In the genomic region with DNA sequence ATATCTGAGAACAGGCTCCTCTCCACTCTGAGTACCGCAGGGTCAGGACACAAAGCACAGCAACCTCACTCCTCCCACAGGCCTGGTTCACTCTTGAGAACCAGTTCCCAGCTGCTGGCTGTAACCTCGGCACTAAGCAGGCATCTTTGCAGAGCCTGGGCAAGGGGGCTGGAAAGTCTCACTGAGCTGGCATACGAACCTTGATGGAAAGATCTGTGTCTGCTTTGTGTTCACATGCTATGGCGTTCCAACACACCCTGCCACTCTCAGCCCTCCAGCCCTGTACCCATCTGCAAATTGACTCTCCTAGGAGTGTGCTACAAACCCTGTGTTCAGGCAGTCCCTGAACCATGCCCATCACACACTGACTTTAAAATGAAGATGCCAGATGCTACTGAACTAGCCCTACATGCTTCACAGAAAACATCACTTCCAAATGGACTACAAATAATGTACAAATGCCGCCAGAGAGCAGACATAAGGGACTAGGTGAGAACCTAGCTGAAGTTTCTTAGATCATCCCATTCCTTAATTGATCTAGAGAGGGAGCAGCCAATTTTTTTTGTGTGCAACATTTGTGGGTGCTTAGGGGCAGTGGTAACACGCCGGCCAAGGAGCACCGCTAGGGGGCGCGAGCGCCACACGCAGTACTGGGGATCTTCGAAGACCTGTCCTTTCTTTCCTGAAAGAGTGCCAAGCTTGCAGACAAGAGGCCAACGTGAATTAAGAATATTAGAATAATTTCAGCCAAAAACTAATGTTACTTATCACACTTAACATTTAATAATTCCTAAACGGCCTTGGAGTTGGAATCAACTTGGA, we compare ENCODE assay signal across 8 mouse cellular contexts. TPM values are rescaled to one million over a fixed set of nuclear protein-coding genes. Genes with fewer than 3 reads are reported as not detected.
DNase-seq lines count a peak whose midpoint lies in the region; ATAC-seq and TF ChIP-seq lines count a peak whose summit lies in the region.

No protein-coding gene starts in this region.

- peaks cover 2% of the 10 kb centered on the region; the same call in 1 of the 2 replicates for H3K27me3 ChIP-seq in hindbrain, embryonic 11.5 days (ENCODE audit: control insufficient read depth, insufficient read depth, low read length)
- H3K27me3 ChIP-seq in hindbrain, embryonic 13.5 days = peaks cover 15% of the 10 kb centered on the region
- peaks cover 5% of the 10 kb centered on the region; the same call in 1 of the 2 replicates for H3K27me3 ChIP-seq in limb, embryonic 13.5 days
- no peaks in the 10 kb centered on the region; the same call in 1 of the 2 replicates for H3K27me3 ChIP-seq in neural tube, embryonic 15.5 days (replicated peaks)
- no peaks in the 10 kb centered on the region for H3K27me3 ChIP-seq in testis, adult 2 months (ENCODE audit: control insufficient read depth, insufficient read depth, low read length)

- 0 out of 2 replicates have a peak overlapping the region, but pooled peaks have one; percentile 20 for H3K9ac ChIP-seq in hindbrain, embryonic 11.5 days (ENCODE audit: low read depth, low read length)
- H3K9ac ChIP-seq in hindbrain, embryonic 13.5 days = no peak overlapping the region
- H3K9ac ChIP-seq in limb, embryonic 13.5 days = no peak overlapping the region
- H3K9ac ChIP-seq in neural tube, embryonic 15.5 days (replicated peaks) = no peak overlapping the region

- WGBS in hindbrain, embryonic 11.5 days = 22% methylated on average over 15 of the region's 15 CpGs
- 20% methylated on average over 15 of the region's 15 CpGs for WGBS in hindbrain, embryonic 13.5 days
- WGBS in limb, embryonic 13.5 days = 20% methylated on average over 15 of the region's 15 CpGs
- WGBS in neural tube, embryonic 15.5 days = 22% methylated on average over 15 of the region's 15 CpGs

- no peak overlapping the region for H3K27ac ChIP-seq in hindbrain, embryonic 11.5 days (ENCODE audit: low read depth, low read length)
- H3K27ac ChIP-seq in hindbrain, embryonic 13.5 days = no peak overlapping the region
- no peak overlapping the region for H3K27ac ChIP-seq in limb, embryonic 13.5 days
- H3K27ac ChIP-seq in neural tube, embryonic 15.5 days (replicated peaks) = no peak overlapping the region
- no peak overlapping the region for H3K27ac ChIP-seq in testis, adult 2 months (ENCODE audit: control insufficient read depth, insufficient read depth, low read depth, low read length)

- TF ChIP-seq POLR2A in testis, adult 2 months (IDR thresholded peaks at IDR 0.05; ENCODE audit: control insufficient read depth, low read depth, low read length) = no peak

- H3K9me3 ChIP-seq in hindbrain, embryonic 11.5 days (ENCODE audit: control insufficient read depth, low read length) = no peaks in the 10 kb centered on the region
- no peaks in the 10 kb centered on the region for H3K9me3 ChIP-seq in hindbrain, embryonic 13.5 days
- H3K9me3 ChIP-seq in limb, embryonic 13.5 days = no peaks in the 10 kb centered on the region
- no peaks in the 10 kb centered on the region for H3K9me3 ChIP-seq in neural tube, embryonic 15.5 days (replicated peaks)

- H3K36me3 ChIP-seq in hindbrain, embryonic 11.5 days (ENCODE audit: control insufficient read depth, insufficient read depth, low read length) = no peaks in the 10 kb centered on the region
- H3K36me3 ChIP-seq in hindbrain, embryonic 13.5 days = no peaks in the 10 kb centered on the region
- no peaks in the 10 kb centered on the region for H3K36me3 ChIP-seq in limb, embryonic 13.5 days
- H3K36me3 ChIP-seq in neural tube, embryonic 15.5 days = no peaks in the 10 kb centered on the region
- no peaks in the 10 kb centered on the region for H3K36me3 ChIP-seq in testis, adult 2 months (ENCODE audit: control insufficient read depth, insufficient read depth, low read length)

- intact Hi-C loops in gastrocnemius, postnatal 14 days (cut with DNase I; ENCODE audit: low total_unique reads) = loop anchor here (5.0 kb wide), 1 partner anchor 298 kb away; no protein-coding TSS in a partner anchor

- no peaks in the 10 kb centered on the region for H3K4me1 ChIP-seq in hindbrain, embryonic 11.5 days (replicated peaks; ENCODE audit: control insufficient read depth, insufficient read depth, low read length)
- no peaks in the 10 kb centered on the region for H3K4me1 ChIP-seq in hindbrain, embryonic 13.5 days (replicated peaks)
- H3K4me1 ChIP-seq in limb, embryonic 13.5 days = no peaks in the 10 kb centered on the region
- no peaks in the 10 kb centered on the region for H3K4me1 ChIP-seq in neural tube, embryonic 15.5 days
- H3K4me1 ChIP-seq in testis, adult 2 months (ENCODE audit: control insufficient read depth, insufficient read depth, low read length) = no peaks in the 10 kb centered on the region

- peak; percentile 86 for DNase-seq in hindbrain, embryonic 11.5 days (ENCODE audit: low spot score)
- peak; percentile 92 to 94 for DNase-seq in cerebellum, postnatal 10 days
- peak; percentile 84 for DNase-seq in gastrocnemius, postnatal 14 days
- peak; percentile 50 to 79 for DNase-seq in kidney, adult 8-10 months

- TF ChIP-seq CTCF in testis, adult 2 months (IDR thresholded peaks at IDR 0.05; ENCODE audit: control insufficient read depth, insufficient read depth, insufficient replicate concordance, low read depth, low read length) = peak; percentile 87

- no peak overlapping the region for H3K4me3 ChIP-seq in hindbrain, embryonic 11.5 days (ENCODE audit: low read depth, low read length)
- no peak overlapping the region for H3K4me3 ChIP-seq in hindbrain, embryonic 13.5 days
- H3K4me3 ChIP-seq in limb, embryonic 13.5 days = no peak overlapping the region
- H3K4me3 ChIP-seq in neural tube, embryonic 15.5 days (replicated peaks) = no peak overlapping the region
- H3K4me3 ChIP-seq in testis, adult 2 months (ENCODE audit: control insufficient read depth, low read depth, low read length) = no peak overlapping the region

- no peak overlapping the region for H3K4me2 ChIP-seq in hindbrain, embryonic 11.5 days (replicated peaks; ENCODE audit: low read depth, low read length)
- H3K4me2 ChIP-seq in hindbrain, embryonic 13.5 days = no peak overlapping the region
- H3K4me2 ChIP-seq in limb, embryonic 13.5 days (replicated peaks) = no peak overlapping the region
- H3K4me2 ChIP-seq in neural tube, embryonic 15.5 days = peak overlapping the region; percentile 27; the same call in 1 of the 2 replicates

- ATAC-seq in hindbrain, embryonic 11.5 days (ENCODE audit: low FRiP score) = no peak; the same call in 1 of the 2 replicates
- ATAC-seq in hindbrain, embryonic 13.5 days (ENCODE audit: low FRiP score) = no peak
- ATAC-seq in limb, embryonic 13.5 days (ENCODE audit: low FRiP score, low read depth) = peak; percentile 76; the same call in 1 of the 2 replicates
- peak; percentile 63; the same call in 1 of the 2 replicates for ATAC-seq in neural tube, embryonic 15.5 days (ENCODE audit: low FRiP score)

RNA-seq across cellular contexts. Expression of a gene that starts 11.0 kb away (rescaled TPM):
- polyA plus RNA-seq in hindbrain, embryonic 11.5 days (2014; fragmentation: Nextera tagmentation; extraction: Ambion mirVana) = 17.0 and 18.2 TPM in 2 replicates
- polyA plus RNA-seq in hindbrain, embryonic 13.5 days (2015; fragmentation: Nextera tagmentation; extraction: Ambion mirVana) = 30.7 and 30.9 TPM in 2 replicates
- total RNA-seq in gastrocnemius, postnatal 14 days (2021) = 1 to 10 TPM; 8.8 to 9.1 TPM
- polyA plus RNA-seq in limb, embryonic 13.5 days (2015; fragmentation: Nextera tagmentation; extraction: Ambion mirVana) = 10.1 and 10.2 TPM in 2 replicates
- 35.6 and 36.5 TPM in 2 replicates for polyA plus RNA-seq in neural tube, embryonic 15.5 days (2015; fragmentation: Nextera tagmentation; extraction: Ambion mirVana)
- polyA plus RNA-seq in testis, adult 2 months (2012; rRNA removed) = 14.7 and 20.6 TPM in 2 replicates

RNA-seq across cellular contexts. Expression of a gene that starts 45.3 kb away (rescaled TPM):
- polyA plus RNA-seq in hindbrain, embryonic 11.5 days (2014; fragmentation: Nextera tagmentation; extraction: Ambion mirVana) = 18.4 and 22.4 TPM in 2 replicates
- polyA plus RNA-seq in hindbrain, embryonic 13.5 days (2015; fragmentation: Nextera tagmentation; extraction: Ambion mirVana) = 21.7 and 22.2 TPM in 2 replicates
- 1 to 10 TPM; 8.4 to 9.2 TPM for total RNA-seq in gastrocnemius, postnatal 14 days (2021)
- 27.0 and 30.4 TPM in 2 replicates for polyA plus RNA-seq in limb, embryonic 13.5 days (2015; fragmentation: Nextera tagmentation; extraction: Ambion mirVana)
- polyA plus RNA-seq in neural tube, embryonic 15.5 days (2015; fragmentation: Nextera tagmentation; extraction: Ambion mirVana) = 16.2 and 23.1 TPM in 2 replicates
- polyA plus RNA-seq in testis, adult 2 months (2012; rRNA removed) = 7.7 and 8.5 TPM in 2 replicates

Comparison
In these comparisons a context has a peak if more than half of its experiments do, and no peak if none do; other contexts are left out.
1. ATAC-seq: peak in limb, embryonic 13.5 days (single experiment) and neural tube, embryonic 15.5 days (single experiment); none in hindbrain, embryonic 11.5 days (single experiment) and hindbrain, embryonic 13.5 days (single experiment).
2. Peak in every context shown above with its lines, with median percentiles within 50 percentile points of each other: DNase-seq.